Mouse (Mus musculus): ENCODE results near the gene Rdh11.
"Not testable (repeated sequence)": the region's sequence is repeated elsewhere in the genome, so short reads cannot be mapped to it uniquely, and the experiment has no call there.

The Rdh11 gene

GRCm38 (mm10) chr12:79192193-79192592 lies at the start of gene Rdh11:
TSS of gene Rdh11 (minus strand) at chr12:79192293.
- no peak for DNase-seq (ENCODE audit: low spot score in 2 of 2)

GRCm38 (mm10) chr12:79235485-79236080 lies 43.5 kb upstream of the Rdh11 start:
- no peak for DNase-seq (ENCODE audit: low spot score in 2 of 2)

- DNase-seq (ENCODE audit: low spot score in 2 of 2) = no peak
These were observed 25.4 kb upstream of the Rdh11 start for GRCm38 (mm10) chr12:79217511-79217910.

GRCm38 (mm10) chr12:79211447-79211846 lies 19.4 kb upstream of the Rdh11 start:
- DNase-seq (ENCODE audit: low spot score in 2 of 2) = no peak

GRCm38 (mm10) chr12:79208703-79209464 lies 16.8 kb upstream of the Rdh11 start, which contains the start of gene Rdh12:
TSS of gene Rdh12 (plus strand) at chr12:79208914.
- peak; percentile 59 to 64 for DNase-seq (ENCODE audit: low spot score in 2 of 2)

- DNase-seq (ENCODE audit: low spot score in 2 of 2) = no peak
These were observed 9.8 kb upstream of the Rdh11 start for GRCm38 (mm10) chr12:79201882-79202281.

GRCm38 (mm10) chr12:79197105-79197504 lies 5.0 kb upstream of the Rdh11 start:
- no peak for DNase-seq (ENCODE audit: low spot score in 2 of 2)

GRCm38 (mm10) chr12:79193441-79193840 lies 1.3 kb upstream of the Rdh11 start:
- peak; percentile 78 for DNase-seq (ENCODE audit: low spot score in 2 of 2)

- peak; percentile 79 to 83 for DNase-seq (ENCODE audit: low spot score in 2 of 2)
These were observed 392 bp downstream of the Rdh11 start for GRCm38 (mm10) chr12:79191701-79192100.

- DNase-seq (ENCODE audit: low spot score in 2 of 2) = peak; percentile 75 to 80
These were observed 991 bp downstream of the Rdh11 start for GRCm38 (mm10) chr12:79190931-79191673.

GRCm38 (mm10) chr12:79185160-79185559 lies 6.9 kb downstream of the Rdh11 start:
- DNase-seq (ENCODE audit: low spot score in 2 of 2) = not testable (repeated sequence)

GRCm38 (mm10) chr12:79175998-79176397 lies 16.1 kb downstream of the Rdh11 start:
- DNase-seq (ENCODE audit: low spot score in 2 of 2) = no peak

GRCm38 (mm10) chr12:79173721-79174120 lies 18.4 kb downstream of the Rdh11 start:
- DNase-seq (ENCODE audit: low spot score in 2 of 2) = no peak

GRCm38 (mm10) chr12:79172019-79172941 lies 19.8 kb downstream of the Rdh11 start, which contains the start of gene Vti1b:
TSS of gene Vti1b (minus strand) at chr12:79172667.
- peak; percentile 87 to 95 for DNase-seq (ENCODE audit: low spot score in 2 of 2)

- peak; percentile 31 to 32 for DNase-seq (ENCODE audit: low spot score in 2 of 2)
These were observed 20.7 kb downstream of the Rdh11 start for GRCm38 (mm10) chr12:79171269-79171995.

GRCm38 (mm10) chr12:79170421-79170820 lies 21.7 kb downstream of the Rdh11 start:
- DNase-seq (ENCODE audit: low spot score in 2 of 2) = peak; percentile 37 to 38

- DNase-seq (ENCODE audit: low spot score in 2 of 2) = no peak
These were observed 22.9 kb downstream of the Rdh11 start for GRCm38 (mm10) chr12:79169173-79169572.

GRCm38 (mm10) chr12:79162876-79163275 lies 29.2 kb downstream of the Rdh11 start:
- DNase-seq (ENCODE audit: low spot score in 2 of 2) = no peak

- DNase-seq (ENCODE audit: low spot score in 2 of 2) = no peak
These were observed 42.4 kb downstream of the Rdh11 start for GRCm38 (mm10) chr12:79149653-79150052.

GRCm38 (mm10) chr12:79141384-79141783 lies 50.7 kb downstream of the Rdh11 start:
- no peak for DNase-seq (ENCODE audit: low spot score in 2 of 2)

- no peak for DNase-seq (ENCODE audit: low spot score in 2 of 2)
These were observed 51.3 kb downstream of the Rdh11 start for GRCm38 (mm10) chr12:79140811-79141210.

Measured in right cerebral cortex, adult 2 months (tissue).